Mouse (Mus musculus) MEL (cell line): ENCODE measurements around the gene Rpl12.

ENCODE experiments used
- CHD2 ChIP-seq: IDR thresholded peaks from 2 replicates; pipeline ENCODE4 v1.6.1; 2011; ENCODE audit warnings: low read length, improper control_type of control experiment
- JUND ChIP-seq: IDR thresholded peaks from 2 replicates; pipeline ENCODE4 v1.6.1; 2011; ENCODE audit warnings: low read depth, mild to moderate bottlenecking, improper control_type of control experiment, low read length

DNA sequence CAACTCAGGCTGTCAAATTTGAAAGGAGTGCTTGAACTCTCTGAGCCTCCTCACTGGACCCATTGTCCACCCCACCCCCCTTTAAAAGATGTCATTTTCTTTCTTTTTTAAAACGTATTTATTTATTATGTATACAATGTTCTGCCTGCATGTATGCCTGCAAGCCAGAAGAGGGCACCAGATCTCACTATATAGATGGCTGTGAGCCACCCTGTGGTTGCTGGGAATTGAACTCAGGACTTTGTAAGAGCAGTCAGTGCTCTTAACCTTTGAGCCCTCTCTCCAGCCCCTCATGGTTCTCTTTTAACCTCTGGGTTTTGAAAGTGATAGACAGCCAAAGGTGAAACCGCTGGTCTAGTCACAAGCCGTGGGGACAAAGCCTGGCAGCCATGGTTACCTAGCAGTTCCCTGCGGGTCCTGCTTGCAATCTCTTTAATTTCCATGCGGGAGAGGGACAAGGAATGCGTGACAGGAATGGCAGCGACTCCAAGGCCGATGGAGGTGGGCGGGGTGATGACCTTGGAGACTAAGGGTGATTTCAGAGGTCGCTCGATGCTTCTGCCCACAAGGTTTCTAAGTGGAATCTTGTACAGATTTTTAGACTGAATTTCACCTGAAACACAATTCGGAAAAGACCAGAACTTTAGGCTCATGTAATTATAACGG, 28.9 kb downstream of the Rpl12 start:
- no peak for TF ChIP-seq JUND
- no peak for TF ChIP-seq CHD2
